Mouse (Mus musculus): ENCODE results near the gene Cd3e. TPM values are rescaled to one million over a fixed set of nuclear protein-coding genes. Genes with fewer than 3 reads are reported as not detected.

The Cd3e gene
- polyA plus RNA-seq, 1 experiment from 2014 or later = not detected

DNA sequence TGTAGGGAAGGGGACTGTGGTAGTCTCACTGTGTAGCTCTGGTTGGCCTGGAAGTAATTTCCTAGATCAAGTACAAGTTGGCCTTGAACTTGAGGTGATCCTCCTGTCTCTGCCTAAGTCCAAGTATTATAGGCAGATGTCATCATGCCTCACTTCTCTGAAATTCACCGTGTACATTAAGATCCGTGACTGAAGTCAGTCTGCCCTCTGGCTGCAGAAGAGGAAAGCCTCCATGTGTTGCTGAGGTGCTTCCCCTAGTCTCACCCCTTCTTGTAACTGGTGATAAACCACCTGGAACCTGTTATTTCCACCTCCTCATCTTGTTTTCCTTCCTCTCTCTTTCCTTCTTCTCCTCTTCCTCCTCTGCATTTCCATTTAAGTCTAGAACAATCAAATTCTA lies 5.5 kb upstream of the Cd3e start:
- Histone ChIP-seq H3K4me3 (no peak overlapping the region), H3K9ac (no peak overlapping the region), H3K4me1 (no peaks in the 10 kb centered on the region), H3K27ac (no peak overlapping the region), H3K27me3 (no peaks in the 10 kb centered on the region; the same call in 1 of the 2 replicates), H3K4me2 (replicated peaks) (no peak overlapping the region), H3K36me3 (no peaks in the 10 kb centered on the region), H3K9me3 (no peaks in the 10 kb centered on the region)
- no peak for ATAC-seq (ENCODE audit: insufficient number of reproducible peaks, insufficient read depth, low FRiP score, low TSS enrichment)
- WGBS = 46% methylated on average over 2 of the region's 2 CpGs

DNA sequence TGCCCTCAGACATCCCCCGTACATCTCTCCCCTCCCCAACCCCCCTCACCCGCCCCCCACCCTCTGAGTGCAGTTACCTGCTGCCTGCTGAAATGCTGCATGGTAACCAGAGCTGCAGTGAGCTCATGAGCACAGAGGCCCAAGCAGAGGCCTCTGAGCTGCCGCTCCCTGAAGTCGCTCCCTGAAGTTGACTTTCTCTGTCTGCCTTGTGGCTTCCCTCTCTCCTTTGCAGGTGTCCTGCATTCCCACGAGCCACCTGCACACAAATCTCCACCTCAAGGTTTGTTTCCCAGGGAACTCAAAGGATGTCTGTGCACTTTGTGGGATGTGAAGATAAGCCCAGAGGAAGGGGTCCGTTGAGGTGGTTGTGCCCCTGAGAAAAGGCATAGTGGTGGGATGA lies 1.9 kb upstream of the Cd3e start:
- H3K36me3 ChIP-seq = no peaks in the 10 kb centered on the region
- no peak overlapping the region for H3K4me3 ChIP-seq
- 39% methylated on average over 6 of the region's 6 CpGs for WGBS
- no peak overlapping the region for H3K9ac ChIP-seq
- no peaks in the 10 kb centered on the region for H3K9me3 ChIP-seq
- ATAC-seq (ENCODE audit: insufficient number of reproducible peaks, insufficient read depth, low FRiP score, low TSS enrichment) = no peak
- H3K27me3 ChIP-seq = peaks cover 4% of the 10 kb centered on the region; the same call in 1 of the 2 replicates
- no peak overlapping the region for H3K4me2 ChIP-seq (replicated peaks)
- H3K27ac ChIP-seq = no peak overlapping the region
- no peaks in the 10 kb centered on the region for H3K4me1 ChIP-seq

DNA sequence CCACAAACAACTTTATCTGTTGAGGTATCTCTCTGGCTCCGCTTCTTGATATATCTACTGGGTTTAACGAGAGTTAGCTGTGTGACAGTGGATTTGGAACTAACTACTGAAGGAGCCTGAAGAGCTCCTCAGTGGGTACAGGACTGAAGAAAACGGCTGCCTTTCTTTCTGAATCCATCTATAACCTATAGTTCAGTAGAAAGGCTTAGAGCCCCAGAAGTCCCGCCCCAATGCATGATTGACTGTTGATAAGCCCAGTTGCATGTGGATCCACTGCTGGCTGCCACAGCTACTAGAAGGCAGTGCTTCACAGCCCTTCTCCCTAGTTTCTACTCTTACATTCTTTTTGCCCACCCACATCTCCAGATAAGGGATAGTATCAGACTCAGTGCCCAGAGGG lies 1.0 kb upstream of the Cd3e start:
- H3K4me3 ChIP-seq = no peak overlapping the region
- H3K4me1 ChIP-seq = no peaks in the 10 kb centered on the region
- H3K27me3 ChIP-seq = peaks cover 4% of the 10 kb centered on the region; the same call in 1 of the 2 replicates
- WGBS = 70% methylated on average over 4 of the region's 4 CpGs
- no peak overlapping the region for H3K27ac ChIP-seq
- H3K9ac ChIP-seq = no peak overlapping the region
- H3K36me3 ChIP-seq = no peaks in the 10 kb centered on the region
- H3K9me3 ChIP-seq = no peaks in the 10 kb centered on the region
- ATAC-seq (ENCODE audit: insufficient number of reproducible peaks, insufficient read depth, low FRiP score, low TSS enrichment) = no peak
- H3K4me2 ChIP-seq (replicated peaks) = no peak overlapping the region

DNA sequence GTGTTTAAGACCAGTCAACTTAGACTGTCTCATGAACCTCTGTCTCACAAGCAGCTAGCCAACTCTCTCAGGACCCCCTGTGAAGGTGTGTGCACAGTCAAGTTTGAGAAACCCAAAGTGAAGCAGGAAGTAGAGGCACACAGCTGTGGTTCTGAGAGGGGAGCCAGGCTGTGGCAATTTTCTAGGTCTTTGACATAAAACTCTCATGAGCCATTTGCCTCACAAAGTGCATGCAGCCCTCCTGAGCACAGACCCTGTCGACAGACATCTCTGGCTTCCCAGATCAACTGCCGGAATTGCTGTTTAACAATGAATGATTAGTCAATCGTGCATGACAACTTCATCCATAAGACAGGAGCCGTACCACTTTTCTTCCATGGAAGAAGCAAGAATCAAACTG lies 1.1 kb downstream of the Cd3e start:
- Histone ChIP-seq H3K9me3 (no peaks in the 10 kb centered on the region), H3K27ac (no peak overlapping the region), H3K4me3 (no peak overlapping the region), H3K27me3 (peaks cover 4% of the 10 kb centered on the region; the same call in 1 of the 2 replicates), H3K4me1 (no peaks in the 10 kb centered on the region), H3K4me2 (replicated peaks) (no peak overlapping the region), H3K36me3 (no peaks in the 10 kb centered on the region), H3K9ac (no peak overlapping the region)
- WGBS = 79% methylated on average over 4 of the region's 4 CpGs
- ATAC-seq (ENCODE audit: insufficient number of reproducible peaks, insufficient read depth, low FRiP score, low TSS enrichment) = no peak

DNA sequence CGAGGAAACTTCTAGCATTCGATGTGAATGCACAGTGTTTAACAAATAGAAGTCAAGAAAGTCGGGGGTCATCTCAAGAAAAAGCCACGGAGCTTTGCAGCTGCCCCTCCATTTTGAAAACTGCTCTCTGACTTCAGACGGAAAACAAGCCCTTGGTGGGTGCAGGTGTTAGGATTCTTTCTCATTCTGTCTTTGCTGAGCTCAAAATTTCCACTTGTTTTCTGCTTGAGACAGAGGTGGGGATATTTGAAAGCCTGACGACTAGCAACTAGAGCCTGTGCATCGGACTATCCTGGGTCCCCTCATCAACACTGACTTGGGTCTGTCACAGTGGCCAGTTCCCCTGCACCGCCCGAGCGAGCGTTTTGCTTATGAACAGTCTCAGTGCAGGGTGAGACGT lies 2.0 kb downstream of the Cd3e start:
- no peak overlapping the region for H3K4me2 ChIP-seq (replicated peaks)
- H3K9me3 ChIP-seq = no peaks in the 10 kb centered on the region
- ATAC-seq (ENCODE audit: insufficient number of reproducible peaks, insufficient read depth, low FRiP score, low TSS enrichment) = no peak
- WGBS = 74% methylated on average over 12 of the region's 12 CpGs
- H3K9ac ChIP-seq = no peak overlapping the region
- H3K4me3 ChIP-seq = no peak overlapping the region
- H3K27me3 ChIP-seq = peaks cover 4% of the 10 kb centered on the region; the same call in 1 of the 2 replicates
- H3K27ac ChIP-seq = no peak overlapping the region
- H3K4me1 ChIP-seq = no peaks in the 10 kb centered on the region
- H3K36me3 ChIP-seq = no peaks in the 10 kb centered on the region

DNA sequence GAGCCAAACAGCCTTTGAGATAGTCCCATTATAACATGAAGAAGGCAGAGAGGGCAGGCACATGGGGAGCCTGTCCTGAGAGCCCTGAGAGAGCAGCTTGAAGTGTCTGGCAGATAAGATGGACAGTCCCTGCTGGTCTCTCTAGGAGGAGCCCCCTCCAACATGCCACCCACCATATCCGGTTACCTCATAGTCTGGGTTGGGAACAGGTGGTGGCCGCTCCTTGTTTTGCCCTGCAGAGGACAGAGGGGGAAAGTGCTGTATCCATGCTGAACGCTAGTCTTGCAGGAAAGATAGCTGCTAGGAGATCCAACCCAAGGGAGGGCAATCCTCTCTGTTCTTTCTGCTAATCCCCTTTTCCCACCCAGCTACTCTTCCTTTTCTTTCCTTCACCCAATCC lies 9.2 kb downstream of the Cd3e start:
- Histone ChIP-seq H3K9ac (no peak overlapping the region), H3K27ac (no peak overlapping the region), H3K4me1 (no peaks in the 10 kb centered on the region), H3K27me3 (no peaks in the 10 kb centered on the region), H3K4me3 (no peak overlapping the region), H3K9me3 (no peaks in the 10 kb centered on the region), H3K4me2 (replicated peaks) (no peak overlapping the region), H3K36me3 (no peaks in the 10 kb centered on the region)
- no peak for ATAC-seq (ENCODE audit: insufficient number of reproducible peaks, insufficient read depth, low FRiP score, low TSS enrichment)
- WGBS = 72% methylated on average over 3 of the region's 3 CpGs

DNA sequence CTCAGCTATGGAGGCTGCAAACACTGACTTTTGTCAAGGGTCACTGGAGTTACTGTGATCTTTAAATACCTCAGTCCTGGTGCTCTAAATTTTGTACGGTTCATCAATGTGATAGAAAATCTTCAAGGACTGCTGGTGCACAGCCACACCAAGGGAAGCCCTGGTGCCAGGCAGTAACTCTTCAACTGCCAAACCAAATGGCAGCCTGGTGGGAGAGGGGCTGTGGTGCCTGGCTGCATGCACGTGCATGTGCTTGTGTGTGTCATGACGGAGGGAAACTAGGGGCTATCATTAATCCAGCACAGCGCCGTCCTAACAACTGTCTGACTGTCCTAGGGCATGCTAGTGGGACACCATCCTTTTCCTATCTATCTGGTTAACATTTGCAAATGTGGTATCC lies 9.7 kb downstream of the Cd3e start:
- no peaks in the 10 kb centered on the region for H3K4me1 ChIP-seq
- H3K9ac ChIP-seq = no peak overlapping the region
- 75% methylated on average over 5 of the region's 5 CpGs for WGBS
- H3K27me3 ChIP-seq = no peaks in the 10 kb centered on the region
- no peak overlapping the region for H3K4me3 ChIP-seq
- H3K9me3 ChIP-seq = no peaks in the 10 kb centered on the region
- no peak overlapping the region for H3K4me2 ChIP-seq (replicated peaks)
- H3K27ac ChIP-seq = no peak overlapping the region
- ATAC-seq (ENCODE audit: insufficient number of reproducible peaks, insufficient read depth, low FRiP score, low TSS enrichment) = no peak
- no peaks in the 10 kb centered on the region for H3K36me3 ChIP-seq

DNA sequence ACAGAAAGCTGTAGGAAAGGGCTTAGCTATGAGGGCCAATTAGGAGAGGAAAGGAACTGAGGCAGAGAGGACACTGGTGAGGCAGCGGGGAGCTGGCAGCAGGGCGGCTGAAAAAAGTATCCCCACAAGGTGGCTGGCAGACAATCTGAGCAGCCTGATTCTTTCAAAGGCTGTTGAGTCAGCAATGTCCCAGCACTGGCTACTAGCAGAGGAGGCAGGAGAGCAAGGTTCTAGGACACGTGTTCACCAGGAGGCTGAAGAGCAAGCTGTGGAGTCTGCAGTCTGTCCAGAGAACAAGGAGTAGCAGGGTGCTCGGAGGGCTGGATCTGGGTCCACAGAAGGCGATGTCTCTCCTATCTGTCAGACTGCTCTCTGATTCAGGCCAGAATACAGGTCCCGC lies 10.3 kb downstream of the Cd3e start:
- Histone ChIP-seq H3K4me1 (no peaks in the 10 kb centered on the region), H3K9ac (no peak overlapping the region), H3K36me3 (no peaks in the 10 kb centered on the region), H3K4me2 (replicated peaks) (no peak overlapping the region), H3K27me3 (no peaks in the 10 kb centered on the region), H3K9me3 (no peaks in the 10 kb centered on the region), H3K27ac (no peak overlapping the region), H3K4me3 (no peak overlapping the region)
- ATAC-seq (ENCODE audit: insufficient number of reproducible peaks, insufficient read depth, low FRiP score, low TSS enrichment) = no peak
- WGBS = 63% methylated on average over 6 of the region's 6 CpGs

DNA sequence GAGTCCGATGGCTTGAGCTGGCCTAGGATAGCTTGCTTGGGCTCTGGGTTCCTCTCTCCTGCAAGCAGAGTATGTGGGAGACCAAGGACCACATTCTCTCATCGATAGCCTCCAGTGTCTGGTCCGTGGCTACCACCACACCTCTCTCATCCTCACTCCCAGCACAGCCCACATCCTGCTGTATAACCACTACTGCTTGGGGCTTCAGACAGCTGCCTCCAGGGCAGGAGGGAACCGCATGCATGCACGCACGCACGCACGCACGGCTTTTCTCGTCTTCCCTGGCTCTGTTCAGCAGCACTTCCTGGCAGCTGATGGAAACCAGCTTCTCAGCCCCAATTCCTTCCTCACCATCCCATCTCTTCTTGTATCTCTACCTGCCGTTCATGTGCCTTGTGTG lies 11.3 kb downstream of the Cd3e start:
- no peak overlapping the region for H3K4me3 ChIP-seq
- H3K4me2 ChIP-seq (replicated peaks) = no peak overlapping the region
- no peak for ATAC-seq (ENCODE audit: insufficient number of reproducible peaks, insufficient read depth, low FRiP score, low TSS enrichment)
- 68% methylated on average over 11 of the region's 11 CpGs for WGBS
- H3K36me3 ChIP-seq = no peaks in the 10 kb centered on the region
- no peak overlapping the region for H3K27ac ChIP-seq
- no peaks in the 10 kb centered on the region for H3K27me3 ChIP-seq
- H3K9me3 ChIP-seq = no peaks in the 10 kb centered on the region
- H3K4me1 ChIP-seq = no peaks in the 10 kb centered on the region
- no peak overlapping the region for H3K9ac ChIP-seq

DNA sequence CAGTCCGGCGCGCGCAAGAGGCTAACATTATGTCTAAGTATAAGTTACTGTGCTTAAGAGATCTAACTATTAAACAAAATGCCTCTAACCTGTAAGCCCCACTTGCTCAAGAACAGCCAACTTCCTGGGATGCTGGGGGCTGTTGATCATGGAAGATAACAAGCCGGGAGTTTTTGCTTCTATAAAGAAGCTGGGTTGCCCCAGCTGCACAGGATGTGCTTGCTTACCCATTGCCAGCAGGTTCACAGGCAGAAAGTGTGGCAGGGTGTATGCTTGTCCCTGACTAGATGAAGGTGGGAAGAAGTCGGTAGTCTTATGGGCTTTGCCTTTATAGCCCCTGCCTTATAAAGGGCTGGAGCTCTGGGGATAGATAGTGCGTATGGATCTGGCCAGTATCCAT lies 12.8 kb downstream of the Cd3e start:
- Histone ChIP-seq H3K4me2 (replicated peaks) (no peak overlapping the region), H3K4me1 (no peaks in the 10 kb centered on the region), H3K27me3 (no peaks in the 10 kb centered on the region), H3K36me3 (no peaks in the 10 kb centered on the region), H3K27ac (no peak overlapping the region), H3K9me3 (no peaks in the 10 kb centered on the region), H3K9ac (no peak overlapping the region), H3K4me3 (no peak overlapping the region)
- ATAC-seq (ENCODE audit: insufficient number of reproducible peaks, insufficient read depth, low FRiP score, low TSS enrichment) = no peak
- WGBS = 93% methylated on average over 7 of the region's 7 CpGs

DNA sequence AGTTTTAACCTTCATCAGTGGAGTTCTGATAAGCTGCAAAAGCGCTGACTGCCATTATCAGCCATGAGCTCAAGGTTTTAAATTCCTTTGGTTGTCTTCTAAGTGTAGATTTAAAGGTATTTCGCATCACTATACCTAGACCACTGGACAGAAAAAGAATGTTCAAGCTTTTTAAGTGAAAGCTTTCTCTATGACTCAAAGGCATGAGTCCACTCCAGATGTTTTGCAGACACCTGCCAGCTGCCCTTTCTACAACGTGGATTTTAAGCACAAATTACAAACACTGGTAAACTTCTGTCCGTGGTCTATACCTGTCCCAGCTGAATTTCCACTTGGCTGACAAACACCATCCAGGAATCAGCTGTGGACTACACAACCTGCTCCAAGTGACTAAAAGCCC lies 14.5 kb downstream of the Cd3e start:
- 72% methylated on average over 4 of the region's 4 CpGs for WGBS
- Histone ChIP-seq H3K9ac (no peak overlapping the region), H3K4me2 (replicated peaks) (no peak overlapping the region), H3K9me3 (no peaks in the 10 kb centered on the region), H3K4me3 (no peak overlapping the region), H3K27me3 (no peaks in the 10 kb centered on the region), H3K4me1 (no peaks in the 10 kb centered on the region), H3K36me3 (no peaks in the 10 kb centered on the region), H3K27ac (no peak overlapping the region)
- no peak for ATAC-seq (ENCODE audit: insufficient number of reproducible peaks, insufficient read depth, low FRiP score, low TSS enrichment)

DNA sequence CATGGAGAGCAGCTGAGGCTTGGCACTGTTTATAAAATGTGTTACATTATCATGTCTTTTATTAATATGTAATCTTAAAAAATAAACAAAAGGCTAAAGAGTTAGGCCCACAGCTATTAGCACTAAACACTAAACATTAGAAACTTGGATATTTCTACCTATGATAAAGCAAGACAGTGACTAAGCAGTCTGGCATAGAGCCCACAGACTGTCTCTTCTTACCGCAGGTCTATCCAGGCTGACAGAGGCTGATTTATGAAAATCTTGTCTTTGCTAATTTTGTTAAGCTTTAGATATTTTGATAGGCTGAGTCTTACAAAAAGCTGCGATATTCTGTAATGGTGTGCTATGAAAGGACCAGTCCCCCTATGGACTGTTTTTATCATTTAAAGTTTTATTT lies 16.2 kb downstream of the Cd3e start:
- H3K27me3 ChIP-seq = no peaks in the 10 kb centered on the region

DNA sequence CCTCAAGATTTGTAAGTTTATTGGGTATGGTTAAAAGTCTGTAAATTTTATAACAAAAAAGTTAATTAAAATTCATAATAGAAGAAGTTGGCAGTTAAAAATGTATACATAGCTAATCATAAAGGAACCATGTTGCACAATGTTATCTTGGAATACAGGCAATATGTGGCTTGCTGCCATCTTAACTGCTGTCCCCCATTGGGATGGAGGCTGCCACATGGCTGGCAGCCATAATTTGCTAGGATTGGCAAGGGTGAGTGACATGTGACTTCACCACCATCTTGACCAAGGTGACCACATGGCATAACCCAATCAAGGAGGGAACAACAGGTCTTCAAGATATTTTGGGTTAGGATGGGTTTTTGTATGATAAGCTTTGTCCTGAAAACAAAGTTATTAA lies 17.2 kb downstream of the Cd3e start:
- Histone ChIP-seq H3K36me3 (no peaks in the 10 kb centered on the region), H3K27me3 (no peaks in the 10 kb centered on the region), H3K4me3 (no peak overlapping the region), H3K27ac (no peak overlapping the region), H3K9ac (no peak overlapping the region), H3K4me1 (no peaks in the 10 kb centered on the region), H3K4me2 (replicated peaks) (no peak overlapping the region), H3K9me3 (no peaks in the 10 kb centered on the region)
- no peak for ATAC-seq (ENCODE audit: insufficient number of reproducible peaks, insufficient read depth, low FRiP score, low TSS enrichment)

More for the DNA sequence above, 16.2 kb downstream of the Cd3e start:
- Histone ChIP-seq H3K36me3 (no peaks in the 10 kb centered on the region), H3K4me3 (no peak overlapping the region), H3K27ac (no peak overlapping the region), H3K9me3 (no peaks in the 10 kb centered on the region), H3K4me1 (no peaks in the 10 kb centered on the region), H3K9ac (no peak overlapping the region), H3K4me2 (replicated peaks) (no peak overlapping the region)
- whole genome bisulfite sequencing = 97% methylated on average over 2 of the region's 2 CpGs
- no peak for ATAC-seq (ENCODE audit: insufficient number of reproducible peaks, insufficient read depth, low FRiP score, low TSS enrichment)

Data from embryonic facial prominence, embryonic 12.5 days (tissue).